Mouse (Mus musculus): ENCODE measurements around the gene Bcl9l.

DNA sequence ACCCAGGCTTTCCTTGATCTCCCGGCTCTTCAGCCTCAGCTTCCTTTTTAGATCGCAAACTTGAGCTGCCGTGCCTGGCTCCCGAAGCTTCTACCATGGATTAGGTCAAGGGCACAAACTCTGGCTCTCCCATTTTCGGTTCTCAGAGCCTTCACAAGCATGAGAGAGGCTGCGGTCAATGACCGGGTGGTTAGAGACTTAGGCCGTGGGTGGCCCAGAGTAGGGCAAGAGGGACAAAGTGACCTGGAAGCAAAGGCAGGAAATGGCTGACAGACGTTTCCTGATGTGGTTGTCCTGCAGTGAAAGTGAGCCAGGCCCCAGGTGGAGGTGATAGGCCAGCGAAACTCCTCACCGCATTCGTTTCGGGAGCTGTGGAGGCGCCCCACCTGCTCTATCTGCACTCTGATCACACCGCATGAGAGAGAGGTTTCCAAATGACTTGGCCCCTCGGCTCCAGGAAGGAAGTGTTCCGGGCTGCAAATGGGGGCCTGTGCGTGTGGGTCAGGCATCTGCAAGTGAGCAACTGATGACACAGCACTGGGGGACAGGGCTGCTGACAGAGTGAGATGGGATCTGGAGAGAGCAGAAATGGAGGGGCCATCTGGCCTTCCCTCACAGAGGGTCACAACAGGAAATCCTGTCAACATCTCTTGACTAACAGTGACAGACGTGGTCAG lies 55.1 kb downstream of the Bcl9l start:
- TF ChIP-seq POLR2A (IDR thresholded peaks at IDR 0.05; ENCODE audit: low read depth, low read length) (no peak), CTCF (IDR thresholded peaks at IDR 0.05; ENCODE audit: extremely low read depth, insufficient read length, insufficient replicate concordance, low read depth, low read length) (no peak)

All from small intestine, adult 2 months (tissue).